Mouse (Mus musculus): ENCODE data around the gene Camk2b. TPM values are rescaled to one million over a fixed set of nuclear protein-coding genes. Genes with fewer than 3 reads are reported as not detected.

Gene Camk2b
- polyA plus RNA-seq, 1 experiment from 2014 or later, result 138 TPM

- Histone ChIP-seq H3K9me3 (ENCODE audit: control insufficient read depth, low read length) (no peaks in the 10 kb centered on the region), H3K4me1 (ENCODE audit: control insufficient read depth, insufficient read depth, low read depth, low read length) (no peaks in the 10 kb centered on the region), H3K4me3 (ENCODE audit: low read length) (no peak overlapping the region), H3K9ac (ENCODE audit: low read depth, low read length) (no peak overlapping the region), H3K36me3 (ENCODE audit: control insufficient read depth, insufficient read depth, low read length) (peaks cover 9% of the 10 kb centered on the region; the same call in 1 of the 2 replicates), H3K4me2 (ENCODE audit: low read length) (no peak overlapping the region), H3K27ac (ENCODE audit: low read depth, low read length) (no peak overlapping the region), H3K27me3 (replicated peaks; ENCODE audit: control insufficient read depth, insufficient read depth, low read length) (no peaks in the 10 kb centered on the region)
- ATAC-seq, result no peak
- WGBS, result 81% methylated on average over 10 of the region's 10 CpGs
Measured at GRCm38 (mm10) chr11:5988126-5988525, 78.0 kb downstream of the Camk2b start.

- no peak overlapping the region for H3K27ac ChIP-seq (ENCODE audit: low read depth, low read length)
- no peak overlapping the region for H3K4me3 ChIP-seq (ENCODE audit: low read length)
- ATAC-seq, result no peak
- H3K9me3 ChIP-seq (ENCODE audit: control insufficient read depth, low read length), result no peaks in the 10 kb centered on the region
- H3K4me2 ChIP-seq (ENCODE audit: low read length), result no peak overlapping the region
- no peaks in the 10 kb centered on the region for H3K4me1 ChIP-seq (ENCODE audit: control insufficient read depth, insufficient read depth, low read depth, low read length)
- no peaks in the 10 kb centered on the region for H3K27me3 ChIP-seq (replicated peaks; ENCODE audit: control insufficient read depth, insufficient read depth, low read length)
- H3K36me3 ChIP-seq (ENCODE audit: control insufficient read depth, insufficient read depth, low read length), result peaks cover 11% of the 10 kb centered on the region; the same call in 1 of the 2 replicates
- WGBS, result 91% methylated on average over 5 of the region's 5 CpGs
- H3K9ac ChIP-seq (ENCODE audit: low read depth, low read length), result no peak overlapping the region
Measured at GRCm38 (mm10) chr11:5983629-5984028, 82.5 kb downstream of the Camk2b start.

- Histone ChIP-seq H3K4me1 (ENCODE audit: control insufficient read depth, insufficient read depth, low read depth, low read length) (no peaks in the 10 kb centered on the region), H3K9me3 (ENCODE audit: control insufficient read depth, low read length) (no peaks in the 10 kb centered on the region), H3K4me2 (ENCODE audit: low read length) (no peak overlapping the region), H3K4me3 (ENCODE audit: low read length) (no peak overlapping the region), H3K36me3 (ENCODE audit: control insufficient read depth, insufficient read depth, low read length) (peaks cover 7% of the 10 kb centered on the region; the same call in 1 of the 2 replicates), H3K9ac (ENCODE audit: low read depth, low read length) (no peak overlapping the region), H3K27me3 (replicated peaks; ENCODE audit: control insufficient read depth, insufficient read depth, low read length) (no peaks in the 10 kb centered on the region), H3K27ac (ENCODE audit: low read depth, low read length) (no peak overlapping the region)
- 96% methylated on average over 7 of the region's 7 CpGs for WGBS
- no peak for ATAC-seq
Measured at GRCm38 (mm10) chr11:5981323-5981722, 84.8 kb downstream of the Camk2b start.

- Histone ChIP-seq H3K9ac (ENCODE audit: low read depth, low read length) (no peak overlapping the region), H3K4me2 (ENCODE audit: low read length) (no peak overlapping the region), H3K4me1 (ENCODE audit: control insufficient read depth, insufficient read depth, low read depth, low read length) (no peaks in the 10 kb centered on the region), H3K36me3 (ENCODE audit: control insufficient read depth, insufficient read depth, low read length) (peaks cover 7% of the 10 kb centered on the region; the same call in 1 of the 2 replicates), H3K9me3 (ENCODE audit: control insufficient read depth, low read length) (no peaks in the 10 kb centered on the region), H3K27me3 (replicated peaks; ENCODE audit: control insufficient read depth, insufficient read depth, low read length) (no peaks in the 10 kb centered on the region), H3K27ac (ENCODE audit: low read depth, low read length) (no peak overlapping the region), H3K4me3 (ENCODE audit: low read length) (no peak overlapping the region)
- no peak for ATAC-seq
- WGBS, result 64% methylated on average over 8 of the region's 8 CpGs
Measured at GRCm38 (mm10) chr11:5980561-5980960, 85.6 kb downstream of the Camk2b start.

- H3K4me1 ChIP-seq (ENCODE audit: control insufficient read depth, insufficient read depth, low read depth, low read length), result no peaks in the 10 kb centered on the region
- no peak for ATAC-seq
- no peak overlapping the region for H3K9ac ChIP-seq (ENCODE audit: low read depth, low read length)
- H3K27me3 ChIP-seq (replicated peaks; ENCODE audit: control insufficient read depth, insufficient read depth, low read length), result no peaks in the 10 kb centered on the region
- WGBS, result 95% methylated on average over 2 of the region's 2 CpGs
- H3K27ac ChIP-seq (ENCODE audit: low read depth, low read length), result no peak overlapping the region
- H3K4me2 ChIP-seq (ENCODE audit: low read length), result no peak overlapping the region
- no peaks in the 10 kb centered on the region for H3K9me3 ChIP-seq (ENCODE audit: control insufficient read depth, low read length)
- H3K4me3 ChIP-seq (ENCODE audit: low read length), result no peak overlapping the region
- H3K36me3 ChIP-seq (ENCODE audit: control insufficient read depth, insufficient read depth, low read length), result peaks cover 7% of the 10 kb centered on the region; the same call in 1 of the 2 replicates
Measured at GRCm38 (mm10) chr11:5980108-5980507, 86.1 kb downstream of the Camk2b start.

GRCm38 (mm10) chr11:5979088-5979487 lies 87.1 kb downstream of the Camk2b start:
- Histone ChIP-seq H3K9ac (ENCODE audit: low read depth, low read length) (no peak overlapping the region), H3K36me3 (ENCODE audit: control insufficient read depth, insufficient read depth, low read length) (peaks cover 7% of the 10 kb centered on the region; the same call in 1 of the 2 replicates), H3K9me3 (ENCODE audit: control insufficient read depth, low read length) (no peaks in the 10 kb centered on the region), H3K27me3 (replicated peaks; ENCODE audit: control insufficient read depth, insufficient read depth, low read length) (no peaks in the 10 kb centered on the region), H3K4me3 (ENCODE audit: low read length) (no peak overlapping the region), H3K27ac (ENCODE audit: low read depth, low read length) (no peak overlapping the region), H3K4me2 (ENCODE audit: low read length) (no peak overlapping the region), H3K4me1 (ENCODE audit: control insufficient read depth, insufficient read depth, low read depth, low read length) (no peaks in the 10 kb centered on the region)
- ATAC-seq, result no peak
- 83% methylated on average over 7 of the region's 7 CpGs for WGBS

GRCm38 (mm10) chr11:5976106-5976505 lies 90.1 kb downstream of the Camk2b start:
- Histone ChIP-seq H3K4me2 (ENCODE audit: low read length) (no peak overlapping the region), H3K27me3 (replicated peaks; ENCODE audit: control insufficient read depth, insufficient read depth, low read length) (no peaks in the 10 kb centered on the region), H3K36me3 (ENCODE audit: control insufficient read depth, insufficient read depth, low read length) (peaks cover 8% of the 10 kb centered on the region; the same call in 1 of the 2 replicates), H3K4me3 (ENCODE audit: low read length) (no peak overlapping the region), H3K27ac (ENCODE audit: low read depth, low read length) (no peak overlapping the region), H3K9ac (ENCODE audit: low read depth, low read length) (no peak overlapping the region), H3K4me1 (ENCODE audit: control insufficient read depth, insufficient read depth, low read depth, low read length) (no peaks in the 10 kb centered on the region), H3K9me3 (ENCODE audit: control insufficient read depth, low read length) (no peaks in the 10 kb centered on the region)
- no peak for ATAC-seq
- 20% methylated on average over 9 of the region's 9 CpGs for WGBS

GRCm38 (mm10) chr11:5975068-5975467 lies 91.1 kb downstream of the Camk2b start:
- H3K9ac ChIP-seq (ENCODE audit: low read depth, low read length), result no peak overlapping the region
- H3K36me3 ChIP-seq (ENCODE audit: control insufficient read depth, insufficient read depth, low read length), result peaks cover 8% of the 10 kb centered on the region; the same call in 1 of the 2 replicates
- no peaks in the 10 kb centered on the region for H3K27me3 ChIP-seq (replicated peaks; ENCODE audit: control insufficient read depth, insufficient read depth, low read length)
- WGBS, result 81% methylated on average over 2 of the region's 2 CpGs
- H3K4me3 ChIP-seq (ENCODE audit: low read length), result no peak overlapping the region
- H3K27ac ChIP-seq (ENCODE audit: low read depth, low read length), result no peak overlapping the region
- H3K4me2 ChIP-seq (ENCODE audit: low read length), result no peak overlapping the region
- no peaks in the 10 kb centered on the region for H3K9me3 ChIP-seq (ENCODE audit: control insufficient read depth, low read length)
- no peaks in the 10 kb centered on the region for H3K4me1 ChIP-seq (ENCODE audit: control insufficient read depth, insufficient read depth, low read depth, low read length)
- no peak for ATAC-seq

GRCm38 (mm10) chr11:5974053-5974452 lies 92.1 kb downstream of the Camk2b start:
- WGBS, result 80% methylated on average over 6 of the region's 6 CpGs
- Histone ChIP-seq H3K4me1 (ENCODE audit: control insufficient read depth, insufficient read depth, low read depth, low read length) (no peaks in the 10 kb centered on the region), H3K9ac (ENCODE audit: low read depth, low read length) (no peak overlapping the region), H3K36me3 (ENCODE audit: control insufficient read depth, insufficient read depth, low read length) (peaks cover 13% of the 10 kb centered on the region), H3K27ac (ENCODE audit: low read depth, low read length) (no peak overlapping the region), H3K27me3 (replicated peaks; ENCODE audit: control insufficient read depth, insufficient read depth, low read length) (no peaks in the 10 kb centered on the region), H3K4me3 (ENCODE audit: low read length) (no peak overlapping the region), H3K4me2 (ENCODE audit: low read length) (no peak overlapping the region), H3K9me3 (ENCODE audit: control insufficient read depth, low read length) (no peaks in the 10 kb centered on the region)
- no peak for ATAC-seq

- Histone ChIP-seq H3K4me1 (ENCODE audit: control insufficient read depth, insufficient read depth, low read depth, low read length) (no peaks in the 10 kb centered on the region), H3K4me3 (ENCODE audit: low read length) (no peak overlapping the region), H3K27me3 (replicated peaks; ENCODE audit: control insufficient read depth, insufficient read depth, low read length) (no peaks in the 10 kb centered on the region), H3K36me3 (ENCODE audit: control insufficient read depth, insufficient read depth, low read length) (peaks cover 15% of the 10 kb centered on the region), H3K9ac (ENCODE audit: low read depth, low read length) (no peak overlapping the region), H3K9me3 (ENCODE audit: control insufficient read depth, low read length) (no peaks in the 10 kb centered on the region), H3K27ac (ENCODE audit: low read depth, low read length) (no peak overlapping the region), H3K4me2 (ENCODE audit: low read length) (no peak overlapping the region)
- ATAC-seq, result no peak
- WGBS, result 53% methylated on average over 7 of the region's 7 CpGs
Measured at GRCm38 (mm10) chr11:5973151-5973550, 93.0 kb downstream of the Camk2b start.
